Mouse (Mus musculus): Measurements from ENCODE around the gene Mettl16. TPM values are rescaled to one million over a fixed set of nuclear protein-coding genes. Genes with fewer than 3 reads are reported as not detected.

The Mettl16 gene
- polyA plus RNA-seq, 1 experiment: 10.9 TPM

- H3K36me3 ChIP-seq (ENCODE audit: control insufficient read depth, insufficient read depth): peaks cover 3% of the 10 kb centered on the region
- no peak for TF ChIP-seq POLR2A (IDR thresholded peaks at IDR 0.05; ENCODE audit: insufficient read length, low read depth)
- TF ChIP-seq MYOD1 (IDR thresholded peaks at IDR 0.05; ENCODE audit: control insufficient read depth in 1 of 3, insufficient read length in 2 of 3, low read depth in 2 of 3): peak in 2 of 3 experiments; percentile 27 to 67
Observed at GRCm38 (mm10) chr11:74839860-74840715, 69.5 kb downstream of the Mettl16 start.

GRCm38 (mm10) chr11:74840739-74841138, 70.1 kb downstream of the Mettl16 start:
- Histone ChIP-seq H3K27me3 (ENCODE audit: control insufficient read depth, insufficient read depth, insufficient read length) (no peaks in the 10 kb centered on the region), H3K36me3 (ENCODE audit: control insufficient read depth, insufficient read depth) (peaks cover 9% of the 10 kb centered on the region), H3ac (ENCODE audit: control insufficient read depth, insufficient read length) (no peak overlapping the region), H3K4me2 (ENCODE audit: low read depth) (no peak overlapping the region), H3K79me2 (ENCODE audit: control insufficient read depth, insufficient read depth) (peaks cover 20% of the 10 kb centered on the region), H3K4me3 (no peak overlapping the region)
- no peak for TF ChIP-seq CEBPB (IDR thresholded peaks at IDR 0.05; ENCODE audit: insufficient read depth, poor library complexity, severe bottlenecking)
- no peak for TF ChIP-seq TCF12 (IDR thresholded peaks at IDR 0.05; ENCODE audit: insufficient read depth, poor library complexity, severe bottlenecking)

More at GRCm38 (mm10) chr11:74839860-74840715, 69.5 kb downstream of the Mettl16 start:
- no peaks in the 10 kb centered on the region for H3K27me3 ChIP-seq (ENCODE audit: control insufficient read depth, insufficient read depth, insufficient read length)
- H3K79me2 ChIP-seq (ENCODE audit: control insufficient read depth, insufficient read depth): peaks cover 26% of the 10 kb centered on the region
- H3K4me2 ChIP-seq (ENCODE audit: low read depth): no peak overlapping the region
- no peak overlapping the region for H3ac ChIP-seq (ENCODE audit: control insufficient read depth, insufficient read length)
- H3K4me3 ChIP-seq: no peak overlapping the region

GRCm38 (mm10) chr11:74841366-74841765, 70.7 kb downstream of the Mettl16 start:
- H3ac ChIP-seq (ENCODE audit: control insufficient read depth, insufficient read length): no peak overlapping the region
- peaks cover 13% of the 10 kb centered on the region for H3K79me2 ChIP-seq (ENCODE audit: control insufficient read depth, insufficient read depth)
- H3K4me3 ChIP-seq: no peak overlapping the region
- H3K36me3 ChIP-seq (ENCODE audit: control insufficient read depth, insufficient read depth): peaks cover 10% of the 10 kb centered on the region
- TF ChIP-seq TCF12 (IDR thresholded peaks at IDR 0.05; ENCODE audit: insufficient read depth, poor library complexity, severe bottlenecking) (no peak), POLR2A (IDR thresholded peaks at IDR 0.05; ENCODE audit: insufficient read length, low read depth) (peak; percentile 6), SRF (IDR thresholded peaks at IDR 0.05; ENCODE audit: control insufficient read depth, insufficient read length, low read depth) (no peak)
- no peak overlapping the region for H3K4me2 ChIP-seq (ENCODE audit: low read depth)
- no peaks in the 10 kb centered on the region for H3K27me3 ChIP-seq (ENCODE audit: control insufficient read depth, insufficient read depth, insufficient read length)

- H3K27me3 ChIP-seq (ENCODE audit: control insufficient read depth, insufficient read depth, insufficient read length): no peaks in the 10 kb centered on the region
- no peak overlapping the region for H3K4me2 ChIP-seq (ENCODE audit: low read depth)
- H3K36me3 ChIP-seq (ENCODE audit: control insufficient read depth, insufficient read depth): peaks cover 10% of the 10 kb centered on the region
- H3K4me3 ChIP-seq: no peak overlapping the region
- no peak overlapping the region for H3ac ChIP-seq (ENCODE audit: control insufficient read depth, insufficient read length)
- TF ChIP-seq E2F4 (IDR thresholded peaks at IDR 0.05; ENCODE audit: insufficient read depth): no peak
- TF ChIP-seq TCF12 (IDR thresholded peaks at IDR 0.05; ENCODE audit: insufficient read depth, poor library complexity, severe bottlenecking): no peak
- no peak for TF ChIP-seq MYOG (IDR thresholded peaks at IDR 0.05; ENCODE audit: control insufficient read depth in 1 of 3, insufficient read depth in 1 of 3, insufficient read length in 2 of 3, low read depth in 2 of 3)
- no peak for TF ChIP-seq TCF3 (IDR thresholded peaks at IDR 0.05; ENCODE audit: insufficient read length, low read depth)
- peaks cover 13% of the 10 kb centered on the region for H3K79me2 ChIP-seq (ENCODE audit: control insufficient read depth, insufficient read depth)
Observed at GRCm38 (mm10) chr11:74842045-74842444, 71.4 kb downstream of the Mettl16 start.

GRCm38 (mm10) chr11:74842656-74843434, 72.2 kb downstream of the Mettl16 start:
- Histone ChIP-seq H3K4me3 (no peak overlapping the region), H3K79me2 (ENCODE audit: control insufficient read depth, insufficient read depth) (peaks cover 13% of the 10 kb centered on the region), H3K36me3 (ENCODE audit: control insufficient read depth, insufficient read depth) (peaks cover 10% of the 10 kb centered on the region), H3K27me3 (ENCODE audit: control insufficient read depth, insufficient read depth, insufficient read length) (no peaks in the 10 kb centered on the region), H3K4me2 (ENCODE audit: low read depth) (no peak overlapping the region), H3ac (ENCODE audit: control insufficient read depth, insufficient read length) (no peak overlapping the region)
- no peak for TF ChIP-seq USF1 (IDR thresholded peaks at IDR 0.05; ENCODE audit: low read depth)
- peak in 2 of 3 experiments; percentile 31 to 32 for TF ChIP-seq MYOG (IDR thresholded peaks at IDR 0.05; ENCODE audit: control insufficient read depth in 1 of 3, insufficient read depth in 1 of 3, insufficient read length in 2 of 3, low read depth in 2 of 3)
- no peak for TF ChIP-seq E2F4 (IDR thresholded peaks at IDR 0.05; ENCODE audit: insufficient read depth)
- TF ChIP-seq MYOD1 (IDR thresholded peaks at IDR 0.05; ENCODE audit: control insufficient read depth in 1 of 3, insufficient read length in 2 of 3, low read depth in 2 of 3): peak in 1 of 3 experiments; percentile 55
- TF ChIP-seq CEBPB (IDR thresholded peaks at IDR 0.05; ENCODE audit: insufficient read depth, poor library complexity, severe bottlenecking): no peak
- no peak for TF ChIP-seq POLR2A (IDR thresholded peaks at IDR 0.05; ENCODE audit: insufficient read length, low read depth)
- TF ChIP-seq REST (IDR thresholded peaks at IDR 0.05; ENCODE audit: insufficient read depth, insufficient read length): no peak
- no peak for TF ChIP-seq TCF12 (IDR thresholded peaks at IDR 0.05; ENCODE audit: insufficient read depth, poor library complexity, severe bottlenecking)
- no peak for TF ChIP-seq POLR2AphosphoS2 (IDR thresholded peaks at IDR 0.05; ENCODE audit: insufficient read length, low read depth)
- TF ChIP-seq SRF (IDR thresholded peaks at IDR 0.05; ENCODE audit: control insufficient read depth, insufficient read length, low read depth): no peak
- no peak for TF ChIP-seq MAX (IDR thresholded peaks at IDR 0.05; ENCODE audit: low read depth)
- TF ChIP-seq TCF3 (IDR thresholded peaks at IDR 0.05; ENCODE audit: insufficient read length, low read depth): no peak
